Mouse (Mus musculus): Measurements from ENCODE around the gene Igsf23.

DNA sequence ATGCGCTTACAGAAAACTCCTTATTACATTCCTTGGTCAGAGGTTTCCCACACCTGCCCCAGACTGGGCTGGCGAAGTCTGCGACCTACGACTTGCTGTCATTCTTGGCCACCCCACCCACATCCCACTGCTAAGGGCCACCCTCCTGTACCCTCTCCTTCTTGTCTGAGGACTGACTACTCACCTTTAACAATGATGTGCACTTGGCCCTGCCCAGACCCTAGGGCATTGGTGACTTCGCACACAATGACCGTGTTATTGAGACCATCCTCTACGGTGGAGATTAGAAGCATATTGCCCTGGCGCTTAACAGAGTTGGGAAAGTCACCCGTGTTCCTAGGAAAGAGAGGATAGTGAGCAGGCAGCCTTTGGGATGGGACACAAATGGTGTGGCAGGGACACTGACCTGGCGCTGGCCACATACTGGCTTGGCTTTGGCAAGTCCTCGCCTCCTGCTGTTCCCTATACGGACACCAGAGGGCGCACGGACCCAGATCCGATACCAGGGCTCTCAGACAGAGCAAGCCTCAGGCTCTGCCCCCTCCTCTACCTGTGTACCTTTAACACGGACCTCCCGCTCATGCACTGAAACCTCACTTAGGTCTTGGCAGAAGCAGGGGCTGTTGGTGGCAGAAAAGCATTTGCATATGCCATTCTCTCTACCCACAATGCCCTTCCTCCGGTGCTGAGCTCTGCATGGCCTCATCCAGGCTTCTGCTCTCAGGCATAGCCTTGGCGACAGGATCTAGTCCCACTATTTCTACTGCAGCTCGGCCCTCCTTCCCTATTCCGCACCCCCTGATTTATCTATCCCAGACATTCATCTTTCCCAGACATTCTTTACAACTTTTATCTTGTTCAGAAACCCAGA lies 39.9 kb downstream of the Igsf23 start:
- TF ChIP-seq EP300 (optimal IDR thresholded peaks at IDR 0.05) (no peak), CTCF (IDR thresholded peaks at IDR 0.05; ENCODE audit: low read depth) (peak; percentile 92)

All from stomach, postnatal 0 days (tissue).